Mouse (Mus musculus) lung, embryonic 15.5 days (tissue): ENCODE measurements around the gene Naa35. TPM values are rescaled to one million over a fixed set of nuclear protein-coding genes. Genes with fewer than 3 reads are reported as not detected.
"Not testable (repeated sequence)": the region's sequence is repeated elsewhere in the genome, so short reads cannot be mapped to it uniquely, and the experiment has no call there.

Experiments
- ATAC-seq: fragments of 200-750 bp; cut with Nextera tagmentation; 2 replicates; pipeline ENCODE4 v1.8.0; 2017; ENCODE audit warnings: moderate number of reproducible peaks, borderline replicate concordance; ENCODE audit not compliant: low FRiP score, low TSS enrichment; ENCODE audit errors: extremely low read depth
- H3K27ac ChIP-seq: fragments of 300-500 bp; sonication (generic); 2 replicates; pipeline ENCODE4 v1.5.1; 2015; ENCODE audit warnings: moderate library complexity, mild to moderate bottlenecking, inconsistent platforms
- H3K27me3 ChIP-seq: fragments of 300-500 bp; sonication (generic); 2 replicates; pipeline ENCODE4 v1.6.1; 2015; ENCODE audit warnings: inconsistent platforms
- H3K36me3 ChIP-seq: fragments of 300-500 bp; sonication (generic); 2 replicates; pipeline ENCODE4 v1.6.1; 2015; ENCODE audit warnings: inconsistent platforms
- H3K4me1 ChIP-seq: fragments of 300-500 bp; sonication (generic); 2 replicates; pipeline ENCODE4 v1.6.1; 2015; ENCODE audit warnings: inconsistent platforms
- H3K4me2 ChIP-seq: fragments of 300-500 bp; sonication (generic); 2 replicates; pipeline ENCODE4 v1.6.1; 2015; ENCODE audit warnings: inconsistent platforms, mild to moderate bottlenecking, moderate library complexity
- H3K4me3 ChIP-seq: fragments of 300-500 bp; sonication (generic); 2 replicates; pipeline ENCODE4 v1.5.1; 2015; ENCODE audit warnings: mild to moderate bottlenecking, inconsistent platforms
- H3K9ac ChIP-seq: fragments of 300-500 bp; sonication (generic); 2 replicates; pipeline ENCODE4 v1.6.1; 2015; ENCODE audit warnings: inconsistent platforms
- H3K9me3 ChIP-seq: fragments of 300-500 bp; sonication (generic); 2 replicates; pipeline ENCODE4 v1.6.1; 2016; ENCODE audit warnings: inconsistent platforms
- WGBS: fragments of 180-500 bp; shearing (Covaris S2); methylation state at CpG from one replicate; pipeline ENCODE4 v1.1.7; 2015; 5-methylcytosine and 5-hydroxymethylcytosine counted together
- polyA plus RNA-seq: library from polyadenylated mRNA; unstranded; fragments of >200 nt; fragmentation: Nextera tagmentation; extraction: Ambion mirVana; gene quantifications from 2 replicates; pipeline ENCODE4 v1.2.1, GENCODE M21; 2015

The Naa35 gene
- polyA plus RNA-seq, 1 experiment from 2014 or later: 84.1 TPM

GRCm38 (mm10) chr13:59585648-59586005, 568 bp downstream of the Naa35 start:
- Histone ChIP-seq H3K4me1 (peaks cover 26% of the 10 kb centered on the region), H3K9me3 (no peaks in the 10 kb centered on the region), H3K27ac (peak overlapping the region; percentile 53), H3K27me3 (no peaks in the 10 kb centered on the region), H3K4me2 (peak overlapping the region; percentile 62), H3K36me3 (peaks cover 22% of the 10 kb centered on the region), H3K9ac (peak overlapping the region; percentile 74), H3K4me3 (peak overlapping the region; percentile 78)
- under 1% methylated on average over 28 of the region's 28 CpGs for WGBS
- no peak for ATAC-seq

DNA sequence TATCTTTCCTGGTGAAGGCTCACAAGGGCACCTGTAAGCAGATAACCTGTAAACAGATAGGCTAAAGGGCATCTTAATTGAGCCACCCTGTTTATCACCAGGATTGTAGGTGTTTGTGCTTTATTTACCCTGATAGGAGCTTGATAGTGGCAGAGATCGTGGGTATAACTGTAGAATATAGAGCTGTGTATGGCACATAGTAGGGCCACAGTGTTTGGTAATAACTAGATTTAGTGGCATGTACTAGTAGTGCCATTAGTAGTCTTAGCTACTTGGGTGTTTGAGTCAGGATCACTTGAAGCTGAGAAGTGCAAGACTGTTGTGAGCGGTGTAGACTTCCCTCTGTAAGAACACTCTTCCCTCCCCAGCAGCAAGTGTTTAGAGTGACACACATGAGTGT, 2.1 kb downstream of the Naa35 start:
- Histone ChIP-seq H3K9me3 (no peaks in the 10 kb centered on the region), H3K4me1 (peaks cover 26% of the 10 kb centered on the region), H3K4me2 (no peak overlapping the region), H3K27me3 (no peaks in the 10 kb centered on the region), H3K36me3 (peaks cover 36% of the 10 kb centered on the region), H3K9ac (no peak overlapping the region), H3K4me3 (no peak overlapping the region), H3K27ac (no peak overlapping the region)
- no peak for ATAC-seq
- WGBS: 92% methylated on average over 2 of the region's 2 CpGs

DNA sequence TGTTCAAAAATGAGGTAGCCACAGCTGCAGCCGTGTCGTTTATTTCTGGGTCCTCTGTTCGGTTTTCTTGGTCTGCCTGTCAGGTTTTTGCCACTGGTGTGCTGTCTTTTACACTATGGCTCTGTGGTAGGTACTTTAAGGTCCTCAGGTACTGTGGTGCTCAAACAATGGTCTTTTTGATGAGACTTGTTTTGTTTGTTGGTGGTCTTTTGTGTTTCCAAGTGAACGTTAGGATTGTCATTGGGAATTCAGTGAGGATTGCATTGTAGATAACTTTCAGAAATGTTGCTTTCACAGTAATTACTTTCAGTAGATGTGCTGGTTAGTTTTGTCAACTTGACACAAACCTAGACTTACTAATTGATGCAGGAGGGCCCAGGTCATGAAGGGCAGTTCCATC, 4.6 kb downstream of the Naa35 start:
- H3K4me3 ChIP-seq: no peak overlapping the region
- no peak overlapping the region for H3K9ac ChIP-seq
- ATAC-seq: no peak
- no peaks in the 10 kb centered on the region for H3K9me3 ChIP-seq
- WGBS: 82% methylated on average over 4 of the region's 4 CpGs
- peaks cover 18% of the 10 kb centered on the region for H3K4me1 ChIP-seq
- H3K27ac ChIP-seq: no peak overlapping the region
- no peaks in the 10 kb centered on the region for H3K27me3 ChIP-seq
- peaks cover 52% of the 10 kb centered on the region for H3K36me3 ChIP-seq
- H3K4me2 ChIP-seq: no peak overlapping the region

DNA sequence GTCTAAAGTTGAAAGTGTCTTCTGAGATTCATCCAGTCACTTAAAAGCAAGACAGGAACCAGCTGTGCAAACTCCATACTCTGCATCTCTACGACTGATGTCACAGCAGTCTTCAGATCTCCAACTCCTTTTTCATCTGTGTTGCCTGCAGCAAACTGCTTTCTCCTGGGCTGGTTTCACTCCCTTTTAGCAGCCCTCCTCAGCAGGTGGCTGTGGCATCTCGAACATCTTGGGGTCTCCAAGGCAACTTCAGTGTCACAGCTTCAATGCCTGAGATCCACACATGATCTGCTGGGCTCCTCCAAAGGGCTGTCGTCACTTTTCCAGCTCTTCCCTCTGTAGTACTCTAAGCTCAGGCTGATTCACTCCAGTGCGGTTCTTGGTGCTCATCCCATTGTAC, 5.6 kb downstream of the Naa35 start:
- Histone ChIP-seq H3K36me3 (peaks cover 54% of the 10 kb centered on the region), H3K4me2 (no peak overlapping the region), H3K27me3 (no peaks in the 10 kb centered on the region), H3K27ac (no peak overlapping the region), H3K4me3 (no peak overlapping the region), H3K4me1 (peaks cover 18% of the 10 kb centered on the region), H3K9ac (no peak overlapping the region), H3K9me3 (no peaks in the 10 kb centered on the region)
- no peak for ATAC-seq
- WGBS: 76% methylated on average over 4 of the region's 4 CpGs

DNA sequence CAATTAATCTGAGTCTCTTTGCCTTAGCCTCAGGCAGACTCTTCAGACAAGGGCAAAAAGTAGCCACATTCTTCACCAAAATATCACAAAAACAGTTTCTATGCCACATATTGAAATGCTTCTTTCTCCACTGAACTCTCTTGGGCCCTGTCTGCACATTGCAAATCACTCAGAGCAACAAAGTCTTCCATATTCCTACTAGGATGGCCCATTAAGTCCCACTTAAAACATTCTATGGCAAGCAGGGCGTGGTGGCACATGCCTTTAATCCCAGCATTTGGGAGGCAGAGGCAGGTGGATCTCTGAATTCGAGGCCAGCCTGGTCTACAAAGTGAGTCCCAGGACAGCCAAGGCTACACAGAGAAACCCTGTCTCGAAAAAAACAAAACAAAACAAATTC, 7.0 kb downstream of the Naa35 start:
- not testable (repeated sequence) for H3K4me2 ChIP-seq
- 87% methylated on average over 3 of the region's 3 CpGs for WGBS
- H3K36me3 ChIP-seq: peaks cover 68% of the 10 kb centered on the region

GRCm38 (mm10) chr13:59592630-59593029, 7.6 kb downstream of the Naa35 start:
- Histone ChIP-seq H3K4me3 (no peak overlapping the region), H3K27me3 (no peaks in the 10 kb centered on the region), H3K36me3 (peaks cover 65% of the 10 kb centered on the region), H3K9me3 (no peaks in the 10 kb centered on the region), H3K27ac (no peak overlapping the region), H3K4me2 (no peak overlapping the region), H3K9ac (no peak overlapping the region), H3K4me1 (peaks cover 2% of the 10 kb centered on the region; the same call in 1 of the 2 replicates)
- no peak for ATAC-seq
- WGBS: 90% methylated on average over 1 of the region's 1 CpGs

More for the DNA sequence above, 7.0 kb downstream of the Naa35 start:
- ATAC-seq, H3K9ac ChIP-seq, H3K27ac ChIP-seq, H3K4me1 ChIP-seq, H3K4me3 ChIP-seq, H3K9me3 ChIP-seq, H3K27me3 ChIP-seq: not testable (repeated sequence)

DNA sequence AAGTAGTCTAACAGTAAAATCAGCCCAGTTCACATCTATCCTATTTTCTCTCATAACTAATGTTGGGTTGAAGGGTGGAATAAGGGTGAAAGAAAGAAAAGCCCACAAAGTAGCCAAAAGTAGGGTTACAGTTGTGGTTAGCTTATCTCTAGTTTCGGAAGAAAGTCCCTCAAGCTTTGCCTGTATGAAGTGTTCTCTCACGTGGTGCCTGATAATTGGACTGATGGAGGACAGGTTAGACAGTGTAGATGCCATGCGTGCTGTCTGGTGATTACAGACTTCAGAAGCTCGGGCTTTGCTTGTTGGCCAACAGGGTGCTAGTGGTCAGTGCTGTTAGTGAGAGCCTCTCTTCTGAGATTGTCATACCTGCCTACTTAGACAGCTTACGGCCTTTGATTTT, 18.0 kb downstream of the Naa35 start:
- H3K27ac ChIP-seq: no peak overlapping the region
- H3K4me3 ChIP-seq: no peak overlapping the region
- no peak overlapping the region for H3K4me2 ChIP-seq
- no peak overlapping the region for H3K9ac ChIP-seq
- peaks cover 68% of the 10 kb centered on the region for H3K36me3 ChIP-seq
- H3K9me3 ChIP-seq: no peaks in the 10 kb centered on the region
- no peaks in the 10 kb centered on the region for H3K27me3 ChIP-seq
- no peaks in the 10 kb centered on the region for H3K4me1 ChIP-seq
- 92% methylated on average over 5 of the region's 5 CpGs for WGBS
- ATAC-seq: no peak

- no peak overlapping the region for H3K4me3 ChIP-seq
Measured at GRCm38 (mm10) chr13:59604511-59604910, 19.5 kb downstream of the Naa35 start.

DNA sequence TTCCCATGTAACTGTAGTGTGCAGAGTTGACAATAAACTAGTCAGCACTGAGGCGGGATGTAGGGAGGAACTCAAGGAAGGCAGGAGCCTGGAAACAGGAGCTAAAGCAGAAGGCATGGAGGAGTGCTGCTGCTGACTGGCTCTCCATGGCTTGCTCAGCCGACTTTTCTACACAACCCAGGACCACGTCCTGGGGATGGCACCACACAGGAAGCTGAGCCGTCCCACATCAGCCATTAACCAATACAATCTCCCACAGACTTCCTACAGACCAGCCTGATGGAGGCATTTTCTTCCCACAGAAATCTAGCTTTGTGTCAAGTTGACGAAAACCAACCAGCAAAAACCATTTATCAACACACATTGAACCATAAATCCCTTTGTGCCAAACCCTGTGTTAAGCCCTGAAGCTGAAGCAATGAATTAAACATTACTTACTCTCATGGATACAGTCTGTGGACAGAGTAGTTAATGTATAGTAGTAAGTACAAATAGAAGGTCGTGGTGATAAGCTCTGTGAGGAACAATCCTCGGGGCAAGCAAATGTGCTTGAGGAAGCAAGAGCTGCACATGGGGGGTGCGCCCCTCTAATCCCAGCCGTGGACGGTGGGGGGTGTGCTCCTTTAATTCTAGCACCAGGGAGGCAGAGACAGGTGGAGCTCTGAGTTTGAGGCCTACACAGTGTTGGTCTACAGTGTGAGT, 20.3 kb downstream of the Naa35 start:
- Histone ChIP-seq H3K4me2 (no peak overlapping the region), H3K27ac (no peak overlapping the region), H3K27me3 (no peaks in the 10 kb centered on the region), H3K4me1 (no peaks in the 10 kb centered on the region), H3K9ac (no peak overlapping the region), H3K4me3 (no peak overlapping the region), H3K36me3 (peaks cover 80% of the 10 kb centered on the region), H3K9me3 (no peaks in the 10 kb centered on the region)
- WGBS: 78% methylated on average over 10 of the region's 10 CpGs
- ATAC-seq: no peak

More at GRCm38 (mm10) chr13:59604511-59604910, 19.5 kb downstream of the Naa35 start:
- H3K4me1 ChIP-seq: no peaks in the 10 kb centered on the region
- no peaks in the 10 kb centered on the region for H3K9me3 ChIP-seq
- H3K9ac ChIP-seq: no peak overlapping the region
- peaks cover 79% of the 10 kb centered on the region for H3K36me3 ChIP-seq
- H3K4me2 ChIP-seq: no peak overlapping the region
- WGBS: 78% methylated on average over 1 of the region's 1 CpGs
- H3K27ac ChIP-seq: no peak overlapping the region
- ATAC-seq: no peak
- H3K27me3 ChIP-seq: no peaks in the 10 kb centered on the region

DNA sequence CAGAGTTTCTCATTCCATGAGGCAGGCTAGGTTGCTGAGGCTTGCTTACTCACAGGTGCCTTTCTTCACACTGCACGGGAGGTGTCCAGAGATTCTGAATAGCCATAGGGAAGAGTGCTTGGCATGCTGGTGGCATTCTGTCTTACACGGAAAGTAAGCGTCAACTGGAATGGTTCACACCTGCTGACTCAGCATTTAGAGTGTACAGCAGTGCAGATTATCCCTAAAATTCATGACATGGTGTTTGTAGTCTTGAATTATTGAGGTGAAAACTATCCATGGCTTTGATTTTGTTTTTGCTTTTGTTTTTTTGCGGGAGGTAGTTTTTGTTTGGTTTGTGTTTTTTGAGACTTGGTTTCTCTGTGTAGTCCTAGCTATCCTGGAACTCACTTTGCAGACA, 24.8 kb downstream of the Naa35 start:
- no peak overlapping the region for H3K27ac ChIP-seq
- H3K36me3 ChIP-seq: peaks cover 64% of the 10 kb centered on the region
- no peak overlapping the region for H3K9ac ChIP-seq
- no peaks in the 10 kb centered on the region for H3K9me3 ChIP-seq
- 89% methylated on average over 4 of the region's 4 CpGs for WGBS
- no peak overlapping the region for H3K4me2 ChIP-seq
- no peaks in the 10 kb centered on the region for H3K27me3 ChIP-seq
- no peak for ATAC-seq
- H3K4me1 ChIP-seq: no peaks in the 10 kb centered on the region
- no peak overlapping the region for H3K4me3 ChIP-seq

- WGBS: 81% methylated on average over 2 of the region's 2 CpGs
- no peak overlapping the region for H3K4me2 ChIP-seq
- ATAC-seq: no peak
- no peak overlapping the region for H3K27ac ChIP-seq
- no peak overlapping the region for H3K4me3 ChIP-seq
- H3K4me1 ChIP-seq: no peaks in the 10 kb centered on the region
- no peak overlapping the region for H3K9ac ChIP-seq
- H3K27me3 ChIP-seq: no peaks in the 10 kb centered on the region
- no peaks in the 10 kb centered on the region for H3K9me3 ChIP-seq
- peaks cover 63% of the 10 kb centered on the region for H3K36me3 ChIP-seq
Measured at GRCm38 (mm10) chr13:59610437-59610836, 25.4 kb downstream of the Naa35 start.

DNA sequence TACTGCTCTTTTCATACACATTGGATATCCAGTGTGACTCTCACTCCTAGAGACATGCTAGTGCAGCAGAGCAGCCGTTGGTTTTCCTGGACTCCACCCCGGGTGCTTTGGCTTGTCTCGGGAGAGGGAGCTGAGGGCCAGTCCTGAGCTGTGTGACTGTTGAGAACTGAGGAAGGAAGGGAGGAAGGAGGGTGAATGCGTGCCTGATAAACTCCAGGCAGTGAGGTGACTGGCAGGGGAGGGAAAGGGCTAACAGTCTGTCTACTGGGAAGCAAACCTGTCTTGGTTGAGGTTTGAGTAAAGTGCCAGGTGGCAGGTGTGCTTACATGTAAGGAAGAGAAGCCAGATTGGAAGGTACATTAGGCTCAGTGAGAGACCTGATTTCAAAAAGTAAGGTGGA, 28.8 kb downstream of the Naa35 start:
- 73% methylated on average over 4 of the region's 4 CpGs for WGBS
- H3K27me3 ChIP-seq: no peaks in the 10 kb centered on the region
- H3K4me2 ChIP-seq: no peak overlapping the region
- H3K36me3 ChIP-seq: peaks cover 57% of the 10 kb centered on the region
- no peak for ATAC-seq
- no peak overlapping the region for H3K4me3 ChIP-seq
- H3K27ac ChIP-seq: no peak overlapping the region
- no peaks in the 10 kb centered on the region for H3K4me1 ChIP-seq
- no peak overlapping the region for H3K9ac ChIP-seq
- no peaks in the 10 kb centered on the region for H3K9me3 ChIP-seq

- H3K36me3 ChIP-seq: peaks cover 53% of the 10 kb centered on the region
Measured at GRCm38 (mm10) chr13:59615152-59615551, 30.1 kb downstream of the Naa35 start.

More at GRCm38 (mm10) chr13:59615152-59615551, 30.1 kb downstream of the Naa35 start:
- Histone ChIP-seq H3K4me1 (no peaks in the 10 kb centered on the region), H3K27ac (no peak overlapping the region), H3K9me3 (no peaks in the 10 kb centered on the region), H3K27me3 (no peaks in the 10 kb centered on the region), H3K9ac (no peak overlapping the region), H3K4me3 (no peak overlapping the region), H3K4me2 (no peak overlapping the region)
- no peak for ATAC-seq
- WGBS: 90% methylated on average over 4 of the region's 4 CpGs
